9 mouse cellular contexts compared by ENCODE assay signal in genomic region chr1:187236296-187236695, GRCm38 (mm10).
"Had no signal": no experiment of that assay in that cellular context is flagged by ENCODE, and none has a peak within 500 bp of the region (broad histone marks: within the 10 kb centered on the region; RNA-seq: fewer than 3 reads in every experiment).

No protein-coding gene starts in this region.

- H3K9me3 ChIP-seq: limb, embryonic 15.5 days; midbrain, embryonic 13.5 days; neural tube, embryonic 12.5 days had no signal

- ATAC-seq: intestine, postnatal 0 days; midbrain, embryonic 13.5 days had no signal

- H3K9ac ChIP-seq: limb, embryonic 15.5 days; liver, embryonic 14.5 days; midbrain, embryonic 13.5 days; neural tube, embryonic 12.5 days had no signal

- H3K27me3 ChIP-seq: limb, embryonic 15.5 days; midbrain, embryonic 13.5 days; neural tube, embryonic 12.5 days had no signal

- DNase-seq: layer of hippocampus, postnatal 36 days; lung, adult 18-20 months; thymus, adult 18-20 months; thymus, postnatal 14 days had no signal

- H3K4me1 ChIP-seq: limb, embryonic 15.5 days; midbrain, embryonic 13.5 days; neural tube, embryonic 12.5 days had no signal

- H3K4me2 ChIP-seq: limb, embryonic 15.5 days; midbrain, embryonic 13.5 days; neural tube, embryonic 12.5 days had no signal

- H3K27ac ChIP-seq: limb, embryonic 15.5 days; liver, embryonic 14.5 days; midbrain, embryonic 13.5 days; neural tube, embryonic 12.5 days had no signal

- H3K4me3 ChIP-seq: limb, embryonic 15.5 days; midbrain, embryonic 13.5 days; neural tube, embryonic 12.5 days had no signal
